Comparison of ENCODE assay signal across 15 mouse cellular contexts in the genomic region with DNA sequence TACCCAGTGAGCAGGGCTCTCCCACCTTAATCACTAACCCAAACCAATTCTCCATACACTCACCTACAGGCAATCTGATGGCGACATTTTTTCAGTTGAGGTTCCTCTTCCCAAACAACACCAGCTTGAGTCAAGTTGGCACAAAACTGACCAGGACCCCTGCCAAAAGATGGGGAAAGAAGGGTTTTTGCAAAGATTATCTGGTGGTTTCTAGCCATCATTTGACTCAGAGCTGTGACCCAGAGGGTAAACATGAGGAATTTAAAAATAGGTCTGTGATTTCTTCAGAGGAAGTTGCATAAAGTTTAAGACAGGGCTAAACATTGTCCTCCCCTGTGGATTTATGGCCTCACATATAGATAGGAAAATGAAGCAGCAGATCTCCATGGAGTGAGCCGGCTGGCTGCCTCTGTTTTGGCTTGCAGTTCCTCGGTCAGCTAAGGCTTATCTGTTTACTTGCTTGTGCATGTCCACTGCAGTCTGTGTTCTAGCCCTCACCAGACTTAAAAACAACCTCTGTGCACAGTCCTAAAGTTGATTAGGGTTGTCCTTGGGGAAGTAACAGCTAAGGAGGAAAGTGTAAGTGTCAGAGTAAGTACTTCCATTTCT.
DNase-seq lines count a peak whose midpoint lies in the region; ATAC-seq and TF ChIP-seq lines count a peak whose summit lies in the region.
"Had no signal": no experiment of that assay in that cellular context is flagged by ENCODE, and none has a peak within 500 bp of the region (broad histone marks: within the 10 kb centered on the region; RNA-seq: fewer than 3 reads in every experiment).

No protein-coding gene starts in this region.

- DNase-seq in adrenal gland, adult 2 months = peak; percentile 50
- DNase-seq in adrenal gland, postnatal 4 days (ENCODE audit: low spot score in 2 of 2) = no peak
- peak; percentile 20 for DNase-seq in urinary bladder, postnatal 25 days (ENCODE audit: low spot score)
- no peak for DNase-seq in urinary bladder, postnatal 4 days (ENCODE audit: low spot score in 2 of 2)
- DNase-seq in lung, postnatal 14 days = peak; percentile 17
- DNase-seq in cerebellum, adult 2 months = no peak
- DNase-seq: cerebellum, postnatal 25 days; liver, embryonic 13.5 days; right cerebral cortex, postnatal 4 days had no signal

- H3K9me3 ChIP-seq in liver, embryonic 12.5 days (replicated peaks) = no peaks in the 10 kb centered on the region
- H3K9me3 ChIP-seq: liver, embryonic 13.5 days; neural tube, embryonic 13.5 days had no signal

- 52% methylated on average over 3 of the region's 3 CpGs for WGBS in liver, embryonic 12.5 days (ENCODE audit: insufficient replicate concordance)
- 51% methylated on average over 3 of the region's 3 CpGs for WGBS in cerebellum, adult 2 months

- TF ChIP-seq CTCF in cerebellum, adult 2 months (IDR thresholded peaks at IDR 0.05; ENCODE audit: borderline replicate concordance, insufficient read depth, low read depth, low read length) = no peak

- no peak overlapping the region for H3K9ac ChIP-seq in liver, embryonic 12.5 days
- H3K9ac ChIP-seq: liver, embryonic 13.5 days; neural tube, embryonic 13.5 days had no signal

- no peaks in the 10 kb centered on the region for H3K4me1 ChIP-seq in liver, embryonic 12.5 days
- H3K4me1 ChIP-seq in cerebellum, adult 2 months (ENCODE audit: control insufficient read depth, insufficient read depth, low read length) = no peaks in the 10 kb centered on the region
- H3K4me1 ChIP-seq: liver, embryonic 13.5 days; neural tube, embryonic 13.5 days had no signal

- no peaks in the 10 kb centered on the region for H3K36me3 ChIP-seq in liver, embryonic 12.5 days
- H3K36me3 ChIP-seq: liver, embryonic 13.5 days; neural tube, embryonic 13.5 days had no signal

- no peak for ATAC-seq in inflammation-experienced regulatory T-cells, adult 6 months
- no peak for ATAC-seq in liver, embryonic 12.5 days
- ATAC-seq: intestine, postnatal 0 days had no signal

- TF ChIP-seq POLR2A in cerebellum, adult 2 months (IDR thresholded peaks at IDR 0.05; ENCODE audit: borderline replicate concordance, insufficient read depth, low read length) = no peak

- no peaks in the 10 kb centered on the region for H3K27me3 ChIP-seq in liver, embryonic 12.5 days (replicated peaks)
- H3K27me3 ChIP-seq in cerebellum, adult 2 months (ENCODE audit: control insufficient read depth, insufficient read depth, low read length) = no peaks in the 10 kb centered on the region
- H3K27me3 ChIP-seq: liver, embryonic 13.5 days; neural tube, embryonic 13.5 days had no signal

- H3K27ac ChIP-seq in liver, embryonic 12.5 days = no peak overlapping the region
- no peak overlapping the region for H3K27ac ChIP-seq in cerebellum, adult 2 months (ENCODE audit: insufficient read depth, low read length)
- H3K27ac ChIP-seq: heart, adult 2 months; liver, embryonic 13.5 days; neural tube, embryonic 13.5 days had no signal

- no peak overlapping the region for H3K4me3 ChIP-seq in liver, embryonic 12.5 days
- H3K4me3 ChIP-seq in cerebellum, adult 2 months (replicated peaks; ENCODE audit: insufficient read depth, low read depth, low read length) = no peak overlapping the region
- H3K4me3 ChIP-seq: heart, adult 2 months; liver, embryonic 13.5 days; neural tube, embryonic 13.5 days had no signal

- no peak overlapping the region for H3K4me2 ChIP-seq in liver, embryonic 12.5 days
- H3K4me2 ChIP-seq: liver, embryonic 13.5 days; midbrain, embryonic 11.5 days; neural tube, embryonic 13.5 days had no signal

Comparison
In these comparisons a context has a peak if more than half of its experiments do, and no peak if none do; other contexts are left out.
1. DNase-seq: peak in adrenal gland, adult 2 months (single experiment), urinary bladder, postnatal 25 days (single experiment) and lung, postnatal 14 days (single experiment); none in adrenal gland, postnatal 4 days (0 of 2), urinary bladder, postnatal 4 days (0 of 2) and cerebellum, adult 2 months (0 of 2).